Mouse (Mus musculus) cortical plate, adult 2 months (tissue): ENCODE measurements at regions not wholly inside any gene's neighbourhood (a gene's known extent, or its start where the extent isn't known, plus 50 kb on each side); places are given as distances from the start of the nearest gene placed in this dataset.

Experiments
- CTCF ChIP-seq: fragments of 200-500 bp; IDR thresholded peaks from 2 replicates; pipeline ENCODE4 v1.5.1; 2011; ENCODE audit warnings: mild to moderate bottlenecking, control low read depth, low read length; ENCODE audit not compliant: insufficient read depth; ENCODE audit errors: extremely low read depth
- POLR2A ChIP-seq: fragments of 200-500 bp; IDR thresholded peaks from 2 replicates; pipeline ENCODE4 v1.6.1; 2011; ENCODE audit warnings: mild to moderate bottlenecking, low read length, control low read depth; ENCODE audit not compliant: insufficient read depth; ENCODE audit errors: extremely low read depth

DNA sequence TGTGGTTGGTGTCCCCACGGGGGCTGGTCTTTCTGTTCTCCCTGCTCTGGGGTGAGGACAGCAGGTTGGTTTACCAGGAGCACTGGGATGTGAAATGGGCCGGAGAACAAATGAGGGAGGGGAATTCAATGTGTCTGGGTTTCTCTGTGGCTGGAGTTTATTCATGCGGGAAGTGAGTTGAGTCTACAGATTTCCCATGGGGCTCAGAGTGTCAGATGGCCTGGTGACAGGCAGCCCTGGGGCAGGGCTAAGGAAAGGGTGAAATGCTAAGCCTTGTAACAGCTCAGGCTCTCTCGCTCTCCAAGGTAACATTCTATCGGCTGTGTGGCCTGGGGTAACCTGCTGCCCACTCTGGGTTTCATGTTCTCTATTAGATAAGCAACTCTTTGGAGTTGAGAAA lies 167.5 kb downstream of the Gm26897 start:
- TF ChIP-seq POLR2A (no peak), CTCF (no peak)
